Mouse (Mus musculus) monocyte, adult 5-6 weeks (primary cell): Measurements from ENCODE around the gene Cdhr3. TPM values are rescaled to one million over a fixed set of nuclear protein-coding genes. Genes with fewer than 3 reads are reported as not detected.

Source experiments
- total RNA-seq: library from RNA; stranded (forward); fragments of 200-1000, 200-491, 200-594 nt; gene quantifications from 3 replicates; pipeline ENCODE4 v1.2.3, GENCODE M21; 2017

Cdhr3 gene
- total RNA-seq, 1 experiment from 2014 or later: not detected

Other genes with a start within 250 kb of the Cdhr3 start
- gene Sypl, start 139.0 kb downstream of the Cdhr3 start, total RNA-seq: 47.0 to 58.3 TPM (median 51.6 TPM) in 3 replicates
- gene Atxn7l1, start 54.8 kb upstream of the Cdhr3 start, total RNA-seq: 46.2 to 73.7 TPM (median 53.1 TPM) in 3 replicates